Mouse (Mus musculus): ENCODE data around the gene Mxd1. TPM values are rescaled to one million over a fixed set of nuclear protein-coding genes. Genes with fewer than 3 reads are reported as not detected.

Gene Mxd1
- total RNA-seq, 1 experiment from 2014 or later, result 23.6 TPM

- peak; percentile 67 for ATAC-seq (replicated peaks; ENCODE audit: low read depth, poor library complexity, severe bottlenecking)
Observed at GRCm38 (mm10) chr6:86609235-86609634, 59.7 kb downstream of the Mxd1 start.

- ATAC-seq (replicated peaks; ENCODE audit: low read depth, poor library complexity, severe bottlenecking), result peak; percentile 78
Observed at GRCm38 (mm10) chr6:86607471-86607870, 61.5 kb downstream of the Mxd1 start.

- no peak for ATAC-seq (replicated peaks; ENCODE audit: low read depth, poor library complexity, severe bottlenecking)
Observed at GRCm38 (mm10) chr6:86606289-86606688, 62.7 kb downstream of the Mxd1 start.

- no peak for ATAC-seq (replicated peaks; ENCODE audit: low read depth, poor library complexity, severe bottlenecking)
Observed at GRCm38 (mm10) chr6:86605260-86605659, 63.7 kb downstream of the Mxd1 start.

- ATAC-seq (replicated peaks; ENCODE audit: low read depth, poor library complexity, severe bottlenecking), result peak; percentile 86
Observed at GRCm38 (mm10) chr6:86599951-86600414, 69.0 kb downstream of the Mxd1 start.

- ATAC-seq (replicated peaks; ENCODE audit: low read depth, poor library complexity, severe bottlenecking), result peak; percentile 42
Observed at GRCm38 (mm10) chr6:86599197-86599596, 69.8 kb downstream of the Mxd1 start.

- no peak for ATAC-seq (replicated peaks; ENCODE audit: low read depth, poor library complexity, severe bottlenecking)
Observed at GRCm38 (mm10) chr6:86598742-86599193, 70.2 kb downstream of the Mxd1 start.

Other genes starting within 250 kb of the Mxd1 start
- not detected in 2 replicates for gene Gm44790, start 242.5 kb downstream of the Mxd1 start, total RNA-seq (2017)
- 37.6 and 42.6 TPM in 2 replicates for gene C87436, start 230.8 kb downstream of the Mxd1 start, total RNA-seq (2017)
- 115 and 172 TPM in 2 replicates for gene Pcbp1, start 142.8 kb downstream of the Mxd1 start, total RNA-seq (2017)
- gene Asprv1, start 41.0 kb downstream of the Mxd1 start, total RNA-seq (2017), result 0.55 TPM in 1 of 2 replicates, not detected in the other
- gene Snrnp27, start 15.4 kb upstream of the Mxd1 start, total RNA-seq (2017), result 96.1 and 135 TPM in 2 replicates
- 23.1 and 33.3 TPM in 2 replicates for gene Gmcl1, start 64.2 kb upstream of the Mxd1 start, total RNA-seq (2017)
- gene Anxa4, start 124.4 kb upstream of the Mxd1 start, total RNA-seq (2017), result 29.9 and 32.5 TPM in 2 replicates
- 7.1 and 12.2 TPM in 2 replicates for gene Aak1, start 180.4 kb upstream of the Mxd1 start, total RNA-seq (2017)

Data from common myeloid progenitor, adult 5-6 weeks (primary cell).